Mouse (Mus musculus): Measurements from ENCODE around the gene 4930558K02Rik. TPM values are rescaled to one million over a fixed set of nuclear protein-coding genes. Genes with fewer than 3 reads are reported as not detected.

Gene 4930558K02Rik
- total and polyA plus RNA-seq, 3 experiments: not detected

DNA sequence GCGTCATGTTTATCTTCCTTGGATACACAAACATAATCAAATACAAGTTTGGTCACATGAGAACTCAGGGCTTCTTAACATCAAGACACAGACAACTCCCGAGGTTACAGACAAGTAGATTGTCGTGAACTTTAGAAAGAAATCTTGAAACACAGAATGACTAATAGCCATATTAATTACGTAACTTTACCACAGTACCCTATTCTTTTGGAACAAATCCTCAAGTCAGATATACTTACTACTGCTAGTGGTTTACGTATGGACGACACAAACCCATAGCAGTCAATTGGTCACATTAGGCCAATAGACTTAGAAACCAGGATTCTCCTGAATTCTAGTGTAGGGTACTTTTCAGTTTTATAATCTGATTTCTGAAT lies 39.2 kb upstream of the 4930558K02Rik start:
- no peak overlapping the region for H3K9ac ChIP-seq (ENCODE audit: insufficient read depth, low read depth)
- dilution Hi-C loops (cut with MboI; ENCODE audit: extremely low pct_ligation_motif_present, extremely low pct_unique_long_range_greater_than_20kb, low sequenced_read_pairs): no loop called here
- peaks cover 0 to 9% of the 10 kb centered on the region in 2 experiments; a peak in 1 of 4 replicates for H3K4me1 ChIP-seq (ENCODE audit: control insufficient read depth in 1 of 2, insufficient read depth in 2 of 2)
- no peaks in the 10 kb centered on the region for H3K9me3 ChIP-seq (replicated peaks; ENCODE audit: low read length)
- in situ Hi-C loops (cut with MboI; ENCODE audit: low pct_ligation_motif_present, low pct_unique_long_range_greater_than_20kb, low sequenced_read_pairs): no loop called here
- no peaks in the 10 kb centered on the region for H3K27me3 ChIP-seq (replicated peaks)
- no peak for DNase-seq (ENCODE audit: extremely low read depth)
- no peak for TF ChIP-seq CTCF (conservative IDR thresholded peaks at IDR 0.05 in 1 of 2, IDR thresholded peaks at IDR 0.05 in 1 of 2; ENCODE audit: low read depth in 2 of 2, low read length in 2 of 2)
- TF ChIP-seq ELF1 (IDR thresholded peaks at IDR 0.05; ENCODE audit: low read depth, low read length): no peak
- peaks cover 0 to 8% of the 10 kb centered on the region in 2 experiments for H3K36me3 ChIP-seq (replicated peaks in 1 of 2; ENCODE audit: control insufficient read depth in 1 of 2, insufficient read depth in 1 of 2, low read length in 1 of 2)
- H3K27ac ChIP-seq (ENCODE audit: insufficient read depth, low read depth): no peak overlapping the region
- H3K79me2 ChIP-seq (replicated peaks; ENCODE audit: control insufficient read depth, extremely low read depth, insufficient read depth, poor library complexity, severe bottlenecking): 0 out of 2 replicates have a peak, but pooled peaks cover 2% of the 10 kb centered on the region
- no peak overlapping the region for H3K4me3 ChIP-seq (replicated peaks in 1 of 3; ENCODE audit: low read depth in 2 of 3, low read length in 2 of 3, poor library complexity in 1 of 3)
- no peak overlapping the region for H3K4me2 ChIP-seq (ENCODE audit: insufficient read depth, low read depth, poor library complexity, severe bottlenecking)

DNA sequence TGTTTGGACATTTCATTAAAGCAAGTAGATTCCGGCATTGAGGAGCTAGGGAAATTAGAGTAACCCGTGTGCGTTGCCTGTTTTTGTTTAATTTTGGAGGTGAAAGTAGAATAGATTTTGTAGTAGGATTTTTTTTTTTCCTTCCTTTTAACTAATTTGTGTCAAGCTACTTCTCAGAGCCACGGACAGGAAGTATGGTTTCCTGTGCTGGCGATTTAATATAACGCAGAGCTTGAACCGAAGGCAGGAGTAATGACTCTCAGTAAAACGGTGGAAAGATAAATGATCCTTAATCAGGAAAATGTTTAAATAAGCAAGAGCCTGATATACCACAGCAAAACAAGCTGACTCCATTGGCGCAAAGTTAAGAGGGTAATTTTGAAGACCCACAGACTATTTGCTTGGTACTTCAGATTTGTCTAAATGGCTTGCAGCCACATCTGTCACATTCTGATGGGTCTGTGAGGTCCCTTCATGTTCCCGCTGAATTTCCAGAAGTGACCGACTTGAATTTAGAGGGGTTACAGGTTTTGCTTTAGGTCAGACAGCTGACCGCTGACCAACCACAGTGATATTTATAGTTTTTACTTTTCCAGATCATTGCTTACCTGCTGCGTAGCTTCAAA lies 38.7 kb upstream of the 4930558K02Rik start:
- Histone ChIP-seq H3K9me3 (replicated peaks; ENCODE audit: low read length) (no peaks in the 10 kb centered on the region), H3K4me1 (ENCODE audit: control insufficient read depth in 1 of 2, insufficient read depth in 2 of 2) (peaks cover 0 to 9% of the 10 kb centered on the region in 2 experiments; a peak in 1 of 4 replicates), H3K9ac (ENCODE audit: insufficient read depth, low read depth) (no peak overlapping the region), H3K27me3 (replicated peaks) (no peaks in the 10 kb centered on the region), H3K4me3 (replicated peaks in 1 of 3; ENCODE audit: low read depth in 2 of 3, low read length in 2 of 3, poor library complexity in 1 of 3) (no peak overlapping the region), H3K36me3 (replicated peaks in 1 of 2; ENCODE audit: control insufficient read depth in 1 of 2, insufficient read depth in 1 of 2, low read length in 1 of 2) (peaks cover 0 to 8% of the 10 kb centered on the region in 2 experiments), H3K4me2 (ENCODE audit: insufficient read depth, low read depth, poor library complexity, severe bottlenecking) (no peak overlapping the region), H3K27ac (ENCODE audit: insufficient read depth, low read depth) (no peak overlapping the region), H3K79me2 (replicated peaks; ENCODE audit: control insufficient read depth, extremely low read depth, insufficient read depth, poor library complexity, severe bottlenecking) (no peaks in the 10 kb centered on the region)
- TF ChIP-seq MEF2A (IDR thresholded peaks at IDR 0.05; ENCODE audit: borderline replicate concordance, low read depth, low read length) (no peak), NRF1 (IDR thresholded peaks at IDR 0.05; ENCODE audit: low read depth, low read length) (no peak), RCOR1 (conservative IDR thresholded peaks at IDR 0.05; ENCODE audit: low read depth, low read length) (no peak), ZC3H11A (IDR thresholded peaks at IDR 0.05; ENCODE audit: low read depth, low read length) (no peak), KAT2A (IDR thresholded peaks at IDR 0.05; ENCODE audit: insufficient replicate concordance, low read length) (no peak), NELFE (IDR thresholded peaks at IDR 0.05; ENCODE audit: low read depth, low read length) (no peak), POLR2A (IDR thresholded peaks at IDR 0.05; ENCODE audit: low read depth, low read length) (no peak), SMC3 (IDR thresholded peaks at IDR 0.05; ENCODE audit: low read depth, low read length) (no peak), USF1 (IDR thresholded peaks at IDR 0.05; ENCODE audit: low read depth, low read length) (no peak)
- no peak for DNase-seq (ENCODE audit: extremely low read depth)
- dilution Hi-C loops (cut with MboI; ENCODE audit: extremely low pct_ligation_motif_present, extremely low pct_unique_long_range_greater_than_20kb, low sequenced_read_pairs): no loop called here
- in situ Hi-C loops (cut with MboI; ENCODE audit: low pct_ligation_motif_present, low pct_unique_long_range_greater_than_20kb, low sequenced_read_pairs): no loop called here

DNA sequence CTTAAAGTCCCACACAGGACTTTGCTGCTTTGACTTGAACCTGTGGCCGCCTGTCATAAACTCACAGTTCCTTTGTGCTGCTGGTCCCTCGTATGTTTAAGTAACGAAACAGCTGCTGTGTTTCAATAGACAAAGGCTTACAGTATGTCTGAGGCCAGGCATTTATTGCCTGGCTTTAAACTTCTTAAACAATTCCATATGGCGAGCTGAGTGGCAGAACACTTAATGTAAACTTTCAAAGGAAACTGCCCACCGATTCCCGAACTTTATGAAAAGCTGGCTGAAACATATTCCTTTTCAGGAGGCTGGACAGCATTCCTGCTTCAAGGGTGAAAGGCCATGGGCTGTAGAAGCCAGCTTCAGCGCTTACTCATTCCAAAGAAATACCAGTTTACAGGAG lies 37.5 kb upstream of the 4930558K02Rik start:
- dilution Hi-C loops (cut with MboI; ENCODE audit: extremely low pct_ligation_motif_present, extremely low pct_unique_long_range_greater_than_20kb, low sequenced_read_pairs): no loop called here
- Histone ChIP-seq H3K4me2 (ENCODE audit: insufficient read depth, low read depth, poor library complexity, severe bottlenecking) (no peak overlapping the region), H3K9ac (ENCODE audit: insufficient read depth, low read depth) (no peak overlapping the region), H3K4me1 (ENCODE audit: control insufficient read depth in 1 of 2, insufficient read depth in 2 of 2) (peaks cover 0 to 11% of the 10 kb centered on the region in 2 experiments; a peak in 2 of 4 replicates), H3K36me3 (replicated peaks in 1 of 2; ENCODE audit: control insufficient read depth in 1 of 2, insufficient read depth in 1 of 2, low read length in 1 of 2) (peaks cover 0 to 8% of the 10 kb centered on the region in 2 experiments), H3K27me3 (replicated peaks) (no peaks in the 10 kb centered on the region), H3K27ac (ENCODE audit: insufficient read depth, low read depth) (no peak overlapping the region), H3K9me3 (replicated peaks; ENCODE audit: low read length) (no peaks in the 10 kb centered on the region), H3K4me3 (replicated peaks in 1 of 3; ENCODE audit: low read depth in 2 of 3, low read length in 2 of 3, poor library complexity in 1 of 3) (no peak overlapping the region), H3K79me2 (replicated peaks; ENCODE audit: control insufficient read depth, extremely low read depth, insufficient read depth, poor library complexity, severe bottlenecking) (no peaks in the 10 kb centered on the region)
- in situ Hi-C loops (cut with MboI; ENCODE audit: low pct_ligation_motif_present, low pct_unique_long_range_greater_than_20kb, low sequenced_read_pairs): no loop called here
- no peak for DNase-seq (ENCODE audit: extremely low read depth)
- TF ChIP-seq SIN3A (IDR thresholded peaks at IDR 0.05; ENCODE audit: low read length): no peak
